Mouse (Mus musculus) heart, postnatal 0 days (tissue): ENCODE results near the gene Abca16.

Experiments
- CTCF ChIP-seq: IDR thresholded peaks from 2 replicates; pipeline ENCODE4 v1.5.1; 2016; ENCODE audit warnings: antibody characterized with exemption, control low read depth, low read depth
- EP300 ChIP-seq: IDR thresholded peaks from 2 replicates; pipeline ENCODE4 v1.6.1; 2016; ENCODE audit warnings: antibody characterized with exemption, low read depth

DNA sequence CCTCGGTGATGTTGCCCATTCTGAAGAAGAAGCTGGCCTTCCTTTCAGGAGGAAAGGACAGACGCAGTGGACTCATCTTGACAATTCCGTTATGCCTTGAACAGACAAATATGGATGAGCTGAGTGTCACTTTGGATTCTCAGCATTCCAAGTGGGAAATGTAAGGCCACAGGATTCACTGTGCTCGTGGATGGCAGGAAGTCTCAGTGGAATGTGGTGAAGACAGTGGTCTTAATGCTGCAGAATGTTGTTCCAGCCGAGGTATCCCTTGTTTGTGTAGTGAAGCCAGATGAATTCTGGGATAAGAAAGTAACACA lies 95.2 kb downstream of the Abca16 start:
- TF ChIP-seq CTCF (no peak), EP300 (no peak)
